Mouse (Mus musculus) liver, embryonic 15.5 days (tissue): ENCODE data around the gene Rrnad1. TPM values are rescaled to one million over a fixed set of nuclear protein-coding genes. Genes with fewer than 3 reads are reported as not detected.

Experiments
- ATAC-seq: fragments of 200-750 bp; cut with Nextera tagmentation; 2 replicates; pipeline ENCODE4 v1.8.0; 2017; ENCODE audit warnings: moderate number of reproducible peaks, mild to moderate bottlenecking, moderate library complexity; ENCODE audit not compliant: insufficient read depth
- H3K27ac ChIP-seq: fragments of 300-500 bp; sonication (generic); replicated peaks from 2 replicates; pipeline ENCODE4 v1.5.1; 2015; ENCODE audit warnings: mild to moderate bottlenecking, inconsistent platforms
- H3K27me3 ChIP-seq: fragments of 300-500 bp; sonication (generic); 2 replicates; pipeline ENCODE4 v1.6.1; 2015; ENCODE audit warnings: mild to moderate bottlenecking, inconsistent platforms
- H3K36me3 ChIP-seq: fragments of 300-500 bp; sonication (generic); replicated peaks from 2 replicates; pipeline ENCODE4 v1.6.1; 2015; ENCODE audit warnings: moderate library complexity, mild to moderate bottlenecking, inconsistent platforms
- H3K4me1 ChIP-seq: fragments of 300-500 bp; sonication (generic); replicated peaks from 2 replicates; pipeline ENCODE4 v1.6.1; 2015; ENCODE audit warnings: inconsistent platforms
- H3K4me2 ChIP-seq: fragments of 300-500 bp; sonication (generic); 2 replicates; pipeline ENCODE4 v1.6.1; 2015; ENCODE audit warnings: moderate library complexity, mild to moderate bottlenecking, inconsistent platforms
- H3K4me3 ChIP-seq: fragments of 300-500 bp; sonication (generic); replicated peaks from 2 replicates; pipeline ENCODE4 v1.5.1; 2015; ENCODE audit warnings: mild to moderate bottlenecking, inconsistent platforms
- H3K9ac ChIP-seq: fragments of 300-500 bp; sonication (generic); 2 replicates; pipeline ENCODE4 v1.6.1; 2015; ENCODE audit warnings: moderate library complexity, mild to moderate bottlenecking, inconsistent platforms
- H3K9me3 ChIP-seq: fragments of 300-500 bp; sonication (generic); replicated peaks from 2 replicates; pipeline ENCODE4 v1.6.1; 2016; ENCODE audit warnings: inconsistent platforms
- WGBS: fragments of 180-500 bp; shearing (Covaris S2); methylation state at CpG from one replicate; pipeline ENCODE4 v1.1.7; 2015; ENCODE audit warnings: mixed read lengths; ENCODE audit not compliant: insufficient replicate concordance; 5-methylcytosine and 5-hydroxymethylcytosine counted together
- polyA plus RNA-seq: library from polyadenylated mRNA; unstranded; fragments of >200 nt; fragmentation: Nextera tagmentation; extraction: Ambion mirVana; gene quantifications from 2 replicates; pipeline ENCODE4 v1.2.1, GENCODE M21; 2015

The Rrnad1 gene
- polyA plus RNA-seq, 1 experiment from 2014 or later: 5.6 TPM

DNA sequence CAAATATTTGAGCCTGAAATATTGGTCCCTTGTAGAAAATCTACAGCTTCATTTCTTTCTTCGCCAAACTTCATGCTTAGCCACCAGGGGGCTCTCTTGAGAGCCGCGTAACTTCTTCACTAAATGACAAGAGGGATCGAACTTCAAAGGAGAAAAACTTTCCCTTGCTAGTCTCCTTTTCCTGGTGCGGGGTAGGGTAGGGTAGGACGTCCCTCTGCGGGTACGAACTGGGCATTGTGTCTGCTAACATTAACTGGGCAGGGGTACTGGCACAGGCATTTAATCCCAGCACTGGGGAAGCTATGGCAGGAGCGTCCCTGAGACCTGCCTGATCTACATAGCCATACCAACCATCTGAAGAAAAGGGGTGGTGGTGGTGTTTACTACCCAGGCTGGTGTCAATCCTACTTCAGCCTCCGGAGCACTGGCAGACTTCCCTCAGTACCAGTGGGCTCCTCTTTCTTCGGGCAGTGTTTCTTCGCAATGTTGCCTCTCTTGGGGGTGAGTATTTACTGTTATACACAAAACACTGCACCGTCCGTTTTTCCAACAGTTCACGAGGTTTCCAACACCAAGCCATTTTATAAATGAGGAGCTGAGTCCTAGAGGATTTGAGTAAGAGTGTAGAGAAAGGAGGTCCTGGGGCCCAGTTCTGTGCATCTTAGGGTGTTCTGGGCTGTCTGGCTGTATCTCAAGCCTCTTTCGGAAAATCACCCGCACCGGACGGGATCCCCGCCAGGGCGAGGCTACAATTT lies 39.8 kb upstream of the Rrnad1 start:
- peaks cover 15% of the 10 kb centered on the region for H3K4me1 ChIP-seq
- no peak overlapping the region for H3K27ac ChIP-seq
- H3K4me2 ChIP-seq: peak overlapping the region; percentile 50
- no peaks in the 10 kb centered on the region for H3K9me3 ChIP-seq
- no peak for ATAC-seq
- peak overlapping the region; percentile 41 for H3K4me3 ChIP-seq
- peaks cover 76% of the 10 kb centered on the region for H3K27me3 ChIP-seq
- no peak overlapping the region for H3K9ac ChIP-seq
- H3K36me3 ChIP-seq: no peaks in the 10 kb centered on the region
- 3% methylated on average over 21 of the region's 21 CpGs for WGBS

DNA sequence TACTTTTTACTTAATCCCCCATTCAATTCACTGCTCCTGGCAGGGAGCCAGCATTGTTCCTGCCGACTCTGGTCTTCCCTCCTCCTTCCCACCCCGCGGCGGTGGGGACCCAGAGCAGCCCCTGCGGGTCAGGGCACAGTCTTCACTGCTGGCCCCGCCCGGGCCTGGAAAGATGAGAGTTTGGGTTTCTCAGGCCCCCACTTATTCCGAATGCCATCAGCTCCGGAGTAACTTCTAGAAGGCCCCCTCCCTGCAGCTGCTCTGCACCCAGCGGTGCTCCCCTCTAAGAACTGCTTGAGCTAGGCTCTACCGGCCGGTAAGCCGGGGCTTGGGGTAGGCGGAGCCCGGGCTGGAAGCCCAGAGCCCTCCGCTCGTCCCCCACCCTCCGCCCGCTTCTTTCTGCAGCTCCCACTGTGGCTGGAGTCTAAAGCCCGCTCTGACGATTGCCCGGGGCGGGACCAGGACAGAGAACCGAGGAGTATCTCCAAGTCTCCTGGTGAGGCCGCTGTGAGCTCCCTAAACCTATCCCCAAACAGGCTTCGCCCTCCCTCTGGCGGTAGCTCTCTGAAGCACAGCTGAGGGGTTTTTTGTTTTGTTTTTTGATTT lies 30.2 kb upstream of the Rrnad1 start:
- peak; percentile 83 for ATAC-seq
- H3K27ac ChIP-seq: no peak overlapping the region
- no peaks in the 10 kb centered on the region for H3K36me3 ChIP-seq
- WGBS: under 1% methylated on average over 27 of the region's 27 CpGs
- peak overlapping the region; percentile 27 for H3K9ac ChIP-seq
- H3K9me3 ChIP-seq: no peaks in the 10 kb centered on the region
- peak overlapping the region; percentile 68 for H3K4me2 ChIP-seq
- peaks cover 58% of the 10 kb centered on the region for H3K27me3 ChIP-seq
- H3K4me3 ChIP-seq: peak overlapping the region; percentile 43
- H3K4me1 ChIP-seq: peaks cover 9% of the 10 kb centered on the region

DNA sequence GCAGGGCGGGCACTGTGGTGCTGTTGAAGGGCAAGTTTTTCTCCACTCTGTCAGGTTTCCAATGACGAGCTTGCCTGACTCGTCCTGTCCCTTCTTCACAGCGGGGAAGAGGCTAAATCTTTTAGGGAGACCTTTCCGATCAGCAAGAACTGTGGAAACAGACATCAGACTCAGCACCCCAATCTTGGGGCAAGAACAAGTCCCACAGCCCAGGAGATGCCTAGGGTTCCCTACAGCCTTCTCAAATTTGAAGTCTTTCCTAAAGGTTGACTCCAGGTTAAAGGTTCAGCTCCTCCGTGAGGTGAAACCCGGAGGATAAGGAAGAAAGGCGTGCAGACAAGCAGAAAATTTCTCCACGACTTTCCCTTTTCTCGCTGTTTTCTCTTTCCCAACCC lies 29.7 kb upstream of the Rrnad1 start:
- Histone ChIP-seq H3K4me2 (peak overlapping the region; percentile 68), H3K27ac (no peak overlapping the region), H3K9ac (peak overlapping the region; percentile 27; the same call in 1 of the 2 replicates), H3K4me1 (peaks cover 9% of the 10 kb centered on the region), H3K9me3 (no peaks in the 10 kb centered on the region), H3K4me3 (peak overlapping the region; percentile 43), H3K36me3 (no peaks in the 10 kb centered on the region), H3K27me3 (peaks cover 63% of the 10 kb centered on the region)
- no peak for ATAC-seq
- WGBS: 13% methylated on average over 10 of the region's 10 CpGs

DNA sequence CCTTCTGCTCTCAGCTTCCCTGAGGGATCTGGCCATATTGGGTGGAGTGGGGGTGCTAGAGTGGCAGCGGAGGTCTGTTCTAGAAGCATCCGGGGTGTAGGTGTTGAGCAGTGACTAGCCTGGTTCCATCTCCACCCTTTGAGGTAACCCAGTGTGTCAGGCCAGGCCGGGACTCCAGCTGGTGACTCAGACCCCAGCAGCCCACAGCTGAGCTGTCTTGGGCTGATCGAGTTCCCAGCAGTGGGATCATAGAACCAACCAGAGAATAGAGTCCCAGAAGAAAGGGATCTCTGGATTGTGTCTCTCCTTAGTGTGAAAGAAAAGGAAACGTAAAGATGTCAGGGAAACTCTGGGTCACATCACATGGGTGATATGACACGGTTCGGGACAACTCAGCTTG lies 28.9 kb upstream of the Rrnad1 start:
- no peak overlapping the region for H3K27ac ChIP-seq
- no peak overlapping the region for H3K4me3 ChIP-seq
- ATAC-seq: no peak
- no peaks in the 10 kb centered on the region for H3K36me3 ChIP-seq
- no peak overlapping the region for H3K9ac ChIP-seq
- WGBS: 52% methylated on average over 7 of the region's 7 CpGs
- peaks cover 9% of the 10 kb centered on the region for H3K4me1 ChIP-seq
- H3K27me3 ChIP-seq: peaks cover 71% of the 10 kb centered on the region
- no peaks in the 10 kb centered on the region for H3K9me3 ChIP-seq
- H3K4me2 ChIP-seq: no peak overlapping the region

DNA sequence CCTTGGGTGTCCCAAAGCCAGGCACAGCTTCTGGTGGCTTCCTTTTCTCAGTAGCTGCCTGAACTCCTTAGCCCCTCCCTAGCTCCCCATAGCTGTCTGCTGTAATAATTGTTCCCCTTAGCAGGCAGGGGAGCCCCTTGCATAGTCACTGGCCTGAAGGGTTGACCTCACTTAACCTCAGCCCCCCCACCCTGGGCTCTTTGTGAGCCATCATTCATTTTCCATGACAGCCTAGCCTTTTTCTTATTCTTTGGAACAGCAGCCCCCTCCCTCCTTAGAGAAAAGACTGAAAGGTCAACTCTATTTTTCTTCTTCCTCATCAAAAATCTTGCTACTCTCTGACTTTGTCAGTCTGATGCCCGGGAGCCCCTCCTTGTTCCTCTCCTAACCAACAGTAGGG lies 28.4 kb upstream of the Rrnad1 start:
- no peaks in the 10 kb centered on the region for H3K36me3 ChIP-seq
- no peak overlapping the region for H3K27ac ChIP-seq
- no peak overlapping the region for H3K9ac ChIP-seq
- no peak overlapping the region for H3K4me2 ChIP-seq
- ATAC-seq: no peak
- no peak overlapping the region for H3K4me3 ChIP-seq
- no peaks in the 10 kb centered on the region for H3K9me3 ChIP-seq
- peaks cover 9% of the 10 kb centered on the region for H3K4me1 ChIP-seq
- peaks cover 75% of the 10 kb centered on the region for H3K27me3 ChIP-seq
- 40% methylated on average over 1 of the region's 1 CpGs for WGBS

DNA sequence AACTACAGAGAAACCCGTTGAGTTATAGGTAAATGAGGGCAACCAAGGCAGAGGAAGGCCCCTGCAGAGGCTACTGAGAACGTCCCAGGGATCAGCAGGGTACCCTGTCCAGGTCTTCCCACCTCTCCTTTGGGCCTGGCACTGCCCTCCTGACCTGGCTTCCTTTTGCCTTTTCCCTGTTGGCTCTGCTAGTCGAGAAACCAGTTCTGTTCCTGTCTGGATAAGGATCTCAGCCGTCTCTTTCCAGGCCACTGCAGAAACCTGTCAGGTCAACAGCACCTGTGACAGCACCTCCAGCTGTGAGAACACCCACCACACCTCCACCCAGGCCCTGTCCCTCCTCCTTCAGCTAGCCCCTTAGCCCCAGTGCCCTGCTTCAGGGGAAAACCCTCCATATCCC lies 28.0 kb upstream of the Rrnad1 start:
- Histone ChIP-seq H3K27ac (no peak overlapping the region), H3K27me3 (peaks cover 80% of the 10 kb centered on the region)
- 33% methylated on average over 4 of the region's 4 CpGs for WGBS

DNA sequence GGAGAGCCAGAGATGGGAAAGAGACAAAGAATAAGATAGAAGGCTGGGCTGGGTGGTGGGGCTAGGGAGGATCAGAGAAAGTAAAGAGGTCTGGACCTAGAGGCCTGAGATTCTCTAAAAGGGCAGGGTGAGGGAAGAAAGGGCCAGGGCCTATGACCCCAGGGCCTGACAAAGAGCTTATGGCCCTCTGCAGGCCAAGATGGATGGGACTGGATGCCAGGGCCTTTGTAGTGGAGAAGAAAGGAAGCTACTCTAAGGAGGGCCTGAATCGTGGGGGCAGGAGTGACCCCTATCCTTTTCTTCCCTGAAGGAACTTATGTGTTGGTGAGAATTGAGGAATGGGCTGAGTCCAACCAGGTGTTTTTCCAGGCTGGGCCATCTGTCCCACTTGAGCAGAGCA lies 27.5 kb upstream of the Rrnad1 start:
- no peak overlapping the region for H3K4me2 ChIP-seq
- H3K4me3 ChIP-seq: no peak overlapping the region
- no peak for ATAC-seq
- H3K27ac ChIP-seq: no peak overlapping the region
- H3K9ac ChIP-seq: no peak overlapping the region
- H3K36me3 ChIP-seq: no peaks in the 10 kb centered on the region
- peaks cover 84% of the 10 kb centered on the region for H3K27me3 ChIP-seq
- no peaks in the 10 kb centered on the region for H3K9me3 ChIP-seq
- WGBS: 54% methylated on average over 1 of the region's 1 CpGs
- peaks cover 9% of the 10 kb centered on the region for H3K4me1 ChIP-seq

More for the DNA sequence above, 28.0 kb upstream of the Rrnad1 start:
- Histone ChIP-seq H3K9me3 (no peaks in the 10 kb centered on the region), H3K4me3 (no peak overlapping the region), H3K4me2 (no peak overlapping the region), H3K36me3 (no peaks in the 10 kb centered on the region), H3K4me1 (peaks cover 9% of the 10 kb centered on the region), H3K9ac (no peak overlapping the region)
- no peak for ATAC-seq

DNA sequence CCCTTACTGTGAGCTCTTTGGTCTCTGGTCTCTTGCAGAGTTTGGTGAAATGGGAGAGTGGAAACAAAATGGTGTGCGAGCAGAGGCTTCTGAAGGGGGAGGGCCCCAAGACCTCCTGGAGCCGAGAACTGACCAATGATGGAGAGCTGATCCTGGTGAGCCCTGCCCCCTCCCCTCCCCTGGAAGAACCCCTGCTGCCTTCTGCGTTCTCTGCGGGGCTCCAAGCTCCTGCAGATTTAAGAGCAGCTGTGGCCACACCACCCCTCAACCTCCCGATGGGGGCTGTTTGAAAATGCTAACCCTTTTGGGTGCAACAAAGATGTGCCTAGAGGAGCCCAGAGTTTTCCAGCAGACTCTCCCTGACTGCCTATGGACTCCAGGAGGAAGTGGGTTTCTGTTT lies 21.9 kb upstream of the Rrnad1 start:
- H3K9ac ChIP-seq: no peak overlapping the region
- H3K4me2 ChIP-seq: peak overlapping the region; percentile 33
- no peaks in the 10 kb centered on the region for H3K36me3 ChIP-seq
- H3K4me3 ChIP-seq: no peak overlapping the region
- H3K4me1 ChIP-seq: peaks cover 20% of the 10 kb centered on the region
- peaks cover 96% of the 10 kb centered on the region for H3K27me3 ChIP-seq
- H3K9me3 ChIP-seq: no peaks in the 10 kb centered on the region
- WGBS: 0% methylated on average over 5 of the region's 5 CpGs
- H3K27ac ChIP-seq: no peak overlapping the region
- no peak for ATAC-seq

DNA sequence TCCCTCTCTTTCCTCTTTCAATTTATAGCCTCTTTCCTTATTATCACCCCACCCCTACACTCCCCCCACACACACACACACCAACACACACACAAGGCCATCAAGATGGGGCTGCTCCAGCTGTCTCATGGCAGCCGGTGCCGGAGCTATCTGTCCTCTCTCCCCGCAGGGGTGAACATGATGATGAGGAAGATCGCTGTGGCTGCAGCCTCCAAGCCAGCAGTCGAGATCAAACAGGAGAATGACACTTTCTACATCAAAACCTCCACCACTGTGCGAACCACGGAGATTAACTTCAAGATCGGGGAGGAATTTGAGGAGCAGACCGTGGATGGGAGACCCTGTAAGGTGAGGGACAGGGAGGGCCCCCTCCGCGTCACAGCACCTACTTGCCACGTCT lies 21.4 kb upstream of the Rrnad1 start:
- no peak overlapping the region for H3K4me3 ChIP-seq
- WGBS: 9% methylated on average over 12 of the region's 12 CpGs
- no peak for ATAC-seq
- peak overlapping the region; percentile 33 for H3K4me2 ChIP-seq
- no peak overlapping the region for H3K9ac ChIP-seq
- no peaks in the 10 kb centered on the region for H3K9me3 ChIP-seq
- H3K27ac ChIP-seq: no peak overlapping the region
- H3K36me3 ChIP-seq: no peaks in the 10 kb centered on the region
- peaks cover 25% of the 10 kb centered on the region for H3K4me1 ChIP-seq
- H3K27me3 ChIP-seq: peaks cover 98% of the 10 kb centered on the region

DNA sequence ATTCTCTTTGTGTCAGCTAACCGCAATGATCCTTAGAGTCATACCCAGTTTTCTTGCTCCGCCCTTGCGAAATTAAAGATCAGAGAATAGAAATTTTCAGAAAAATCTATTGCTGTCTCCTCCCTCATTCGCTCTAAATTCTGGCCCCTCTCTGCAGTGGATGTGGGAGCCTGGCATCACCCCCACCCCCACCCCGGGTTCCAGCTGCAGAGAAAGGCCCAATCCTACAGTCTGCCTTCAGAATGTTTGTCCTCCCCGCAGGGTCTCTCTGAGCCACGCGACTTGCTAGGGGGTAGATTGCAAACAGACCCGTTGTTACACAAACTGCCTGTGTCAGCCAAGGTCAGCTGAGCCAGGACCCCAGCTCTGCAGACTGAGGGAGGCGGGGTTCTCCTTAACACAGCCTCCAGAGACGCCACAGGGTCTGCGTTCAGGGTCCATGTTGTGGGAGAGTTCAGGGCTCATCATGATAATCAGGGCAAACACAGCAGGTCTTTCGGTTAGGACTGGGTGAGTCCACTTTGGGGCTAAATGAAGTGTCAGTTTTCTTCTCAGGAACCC lies 19.5 kb upstream of the Rrnad1 start:
- Histone ChIP-seq H3K9ac (no peak overlapping the region), H3K9me3 (no peaks in the 10 kb centered on the region), H3K4me3 (no peak overlapping the region), H3K4me2 (no peak overlapping the region), H3K4me1 (peaks cover 26% of the 10 kb centered on the region), H3K27ac (no peak overlapping the region), H3K27me3 (peaks cover 100% of the 10 kb centered on the region), H3K36me3 (no peaks in the 10 kb centered on the region)
- no peak for ATAC-seq
- WGBS: 10% methylated on average over 13 of the region's 13 CpGs

DNA sequence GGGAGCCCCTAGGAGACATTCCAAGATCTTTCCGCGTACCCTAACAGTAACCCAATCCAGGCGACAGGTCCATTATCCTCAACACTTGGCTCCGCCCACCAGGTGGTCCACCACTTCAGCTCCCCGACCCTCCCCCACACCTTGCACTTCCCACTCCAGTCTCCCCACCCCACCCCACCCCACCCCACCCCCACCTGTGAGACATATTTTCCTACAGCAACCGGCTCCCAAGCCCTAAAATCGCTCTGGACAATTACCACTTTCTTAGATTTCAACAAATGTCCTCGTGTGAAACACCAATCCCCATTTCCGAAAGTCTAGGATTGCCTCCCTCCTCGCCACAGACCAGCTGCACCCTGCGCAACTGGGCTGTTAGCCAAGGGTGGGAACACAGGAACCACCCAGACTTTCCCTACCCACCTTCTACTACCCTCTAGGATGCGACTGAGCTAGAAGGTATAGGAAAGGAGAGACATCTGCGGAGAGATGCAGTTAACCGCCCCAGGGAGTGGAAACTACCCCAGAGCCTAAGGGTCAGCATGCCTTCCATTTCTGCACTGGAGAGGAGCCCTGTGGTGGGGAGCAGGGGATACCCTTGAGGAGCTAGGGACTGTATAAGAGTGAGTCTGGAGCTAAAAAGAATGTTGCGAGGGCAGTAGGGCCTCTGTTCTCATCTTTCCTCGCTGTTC lies 18.9 kb upstream of the Rrnad1 start:
- H3K4me3 ChIP-seq: no peak overlapping the region

More for the DNA sequence above, 18.9 kb upstream of the Rrnad1 start:
- 13% methylated on average over 16 of the region's 16 CpGs for WGBS
- H3K4me2 ChIP-seq: no peak overlapping the region
- H3K27me3 ChIP-seq: peaks cover 100% of the 10 kb centered on the region
- no peak for ATAC-seq
- H3K27ac ChIP-seq: no peak overlapping the region
- no peaks in the 10 kb centered on the region for H3K36me3 ChIP-seq
- H3K9ac ChIP-seq: no peak overlapping the region
- no peaks in the 10 kb centered on the region for H3K9me3 ChIP-seq
- peaks cover 26% of the 10 kb centered on the region for H3K4me1 ChIP-seq
